Comparison of ENCODE assay signal across 8 mouse cellular contexts in genomic region chr3:27193844-27194317, GRCm38 (mm10). TPM values are rescaled to one million over a fixed set of nuclear protein-coding genes. Genes with fewer than 3 reads are reported as not detected.
DNase-seq lines count a peak whose midpoint lies in the region.

No protein-coding gene starts in this region.

- H3K27me3 ChIP-seq in heart, embryonic 10.5 days (ENCODE audit: insufficient read depth, poor library complexity, severe bottlenecking) = no peaks in the 10 kb centered on the region

- no peak overlapping the region for H3K4me3 ChIP-seq in heart, embryonic 10.5 days

- WGBS in heart, embryonic 10.5 days = 21% methylated on average over 6 of the region's 6 CpGs

- H3K9me3 ChIP-seq in heart, embryonic 10.5 days = no peaks in the 10 kb centered on the region

- H3K27ac ChIP-seq in heart, embryonic 10.5 days = peak overlapping the region; percentile 80

- H3K36me3 ChIP-seq in heart, embryonic 10.5 days = no peaks in the 10 kb centered on the region

- H3K4me1 ChIP-seq in heart, embryonic 10.5 days = peaks cover 37% of the 10 kb centered on the region

- peak; percentile 98 for DNase-seq in 416B (ENCODE audit: low read depth)
- peak; percentile 63 for DNase-seq in NIH3T3 (ENCODE audit: low read depth)
- peak; percentile 84 for DNase-seq in heart, embryonic 10.5 days (ENCODE audit: low spot score)
- peak; percentile 41 to 58 for DNase-seq in kidney, postnatal 4 days
- peak; percentile 47 for DNase-seq in naive thymus-derived CD4-positive, alpha-beta T cell, adult 2 months (ENCODE audit: low read depth)
- no peak for DNase-seq in layer of hippocampus, adult 18-20 months (ENCODE audit: low spot score in 2 of 2)
- no peak for DNase-seq in cerebellum, adult 9-10 months
- no peak for DNase-seq in cerebellum, adult 8-10 months

RNA-seq across cellular contexts. Expression of gene Nceh1, which starts 11.1 kb away (rescaled TPM):
- polyA plus RNA-seq in heart, embryonic 10.5 days (2016; fragmentation: Nextera tagmentation; extraction: Ambion mirVana) = 6.9 and 9.9 TPM in 2 replicates
- total RNA-seq in layer of hippocampus, adult 18-20 months (2021) = 100 to 1,000 TPM; 108 to 114 TPM

RNA-seq across cellular contexts. Expression of gene Ect2, which starts 40.2 kb away (rescaled TPM):
- polyA plus RNA-seq in heart, embryonic 10.5 days (2016; fragmentation: Nextera tagmentation; extraction: Ambion mirVana) = 59.6 and 66.6 TPM in 2 replicates
- total RNA-seq in layer of hippocampus, adult 18-20 months (2021) = under 1 TPM; 0.28 to 0.54 TPM

Comparison
In these comparisons a context has a peak if more than half of its experiments do, and no peak if none do; other contexts are left out.
1. DNase-seq: peak in 416B (single experiment), NIH3T3 (single experiment), heart, embryonic 10.5 days (single experiment), kidney, postnatal 4 days (2 of 2) and naive thymus-derived CD4-positive, alpha-beta T cell, adult 2 months (single experiment); none in layer of hippocampus, adult 18-20 months (0 of 2), cerebellum, adult 9-10 months (single experiment) and cerebellum, adult 8-10 months (single experiment).